Mouse (Mus musculus) G1E (cell line): Measurements from ENCODE around the gene Zbtb24.

Experiments
- CTCF ChIP-seq: IDR thresholded peaks from 2 replicates; pipeline ENCODE4 v1.5.1; 2012; ENCODE audit warnings: low read depth, low read length, inconsistent platforms, mixed read lengths
- GATA1 ChIP-seq: IDR thresholded peaks from 2 replicates; pipeline ENCODE4 v1.6.1; 2012; ENCODE audit warnings: borderline replicate concordance, low read length, inconsistent platforms, mixed read lengths

- TF ChIP-seq CTCF (no peak), GATA1 (no peak)
Measured at GRCm38 (mm10) chr10:41474981-41475391, 24.8 kb downstream of the Zbtb24 start.
